In the genomic region with DNA sequence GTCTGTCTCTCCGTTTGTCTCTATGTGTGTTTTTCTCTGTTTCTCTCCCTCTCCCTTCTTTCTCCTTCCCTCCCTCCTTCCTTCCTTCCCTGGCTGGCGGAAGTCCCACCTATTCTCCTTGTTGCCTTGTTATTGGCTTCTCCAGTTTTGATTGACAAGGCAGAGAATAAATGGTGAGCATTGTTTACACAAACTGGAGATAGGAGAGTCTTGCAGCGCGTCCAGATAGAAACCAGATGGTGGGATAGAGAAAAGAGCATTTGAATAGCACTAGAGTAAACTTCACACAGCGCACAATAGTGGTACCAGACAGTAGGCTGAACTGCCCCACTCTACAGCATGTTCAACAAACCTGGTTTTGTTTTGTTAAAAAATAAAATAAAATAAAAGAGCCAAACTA, we compare ENCODE assay signal across 20 mouse cellular contexts. TPM values are rescaled to one million over a fixed set of nuclear protein-coding genes. Genes with fewer than 3 reads are reported as not detected.
DNase-seq lines count a peak whose midpoint lies in the region; ATAC-seq and TF ChIP-seq lines count a peak whose summit lies in the region.
"Had no signal": no experiment of that assay in that cellular context is flagged by ENCODE, and none has a peak within 500 bp of the region (broad histone marks: within the 10 kb centered on the region; RNA-seq: fewer than 3 reads in every experiment).

No protein-coding gene starts in this region.

- TF ChIP-seq CTCF in brain, embryonic 14.5 days (IDR thresholded peaks at IDR 0.05; ENCODE audit: borderline replicate concordance, extremely low read depth, insufficient read depth, insufficient read length), result no peak

- H3K4me1 ChIP-seq in hindbrain, embryonic 10.5 days (replicated peaks), result 0 out of 2 replicates have a peak, but pooled peaks cover 10% of the 10 kb centered on the region
- no peaks in the 10 kb centered on the region for H3K4me1 ChIP-seq in hindbrain, embryonic 14.5 days (replicated peaks; ENCODE audit: control insufficient read depth, insufficient read depth, low read length)
- H3K4me1 ChIP-seq in intestine, embryonic 15.5 days (replicated peaks), result peaks cover 11% of the 10 kb centered on the region; the same call in 1 of the 2 replicates
- H3K4me1 ChIP-seq: hindbrain, embryonic 12.5 days had no signal

- ATAC-seq in hindbrain, embryonic 14.5 days (ENCODE audit: low FRiP score), result no peak
- ATAC-seq in intestine, embryonic 15.5 days, result no peak
- no peak for ATAC-seq in inflammation-experienced regulatory T-cells, adult 6 months
- ATAC-seq: forebrain, embryonic 14.5 days had no signal

- H3K4me2 ChIP-seq in hindbrain, embryonic 14.5 days (replicated peaks), result no peak overlapping the region
- H3K4me2 ChIP-seq in intestine, embryonic 15.5 days (replicated peaks), result no peak overlapping the region
- H3K4me2 ChIP-seq: heart, embryonic 13.5 days; hindbrain, embryonic 12.5 days; limb, embryonic 15.5 days; neural tube, embryonic 13.5 days had no signal

- H3K9me3 ChIP-seq in hindbrain, embryonic 10.5 days, result no peaks in the 10 kb centered on the region
- H3K9me3 ChIP-seq in hindbrain, embryonic 14.5 days (ENCODE audit: control insufficient read depth, low read length), result no peaks in the 10 kb centered on the region
- no peaks in the 10 kb centered on the region for H3K9me3 ChIP-seq in intestine, embryonic 15.5 days
- H3K9me3 ChIP-seq: heart, embryonic 13.5 days; hindbrain, embryonic 12.5 days; limb, embryonic 15.5 days; neural tube, embryonic 13.5 days had no signal

- 0 out of 2 replicates have a peak overlapping the region, but pooled peaks have one; percentile 23 for H3K27ac ChIP-seq in hindbrain, embryonic 10.5 days
- H3K27ac ChIP-seq in hindbrain, embryonic 14.5 days, result no peak overlapping the region
- H3K27ac ChIP-seq in intestine, embryonic 15.5 days, result 0 out of 2 replicates have a peak overlapping the region, but pooled peaks have one; percentile 27
- H3K27ac ChIP-seq: heart, embryonic 13.5 days; hindbrain, embryonic 12.5 days; limb, embryonic 15.5 days; neural tube, embryonic 13.5 days; stomach, postnatal 0 days had no signal

- 71% methylated on average over 5 of the region's 5 CpGs for WGBS in hindbrain, embryonic 10.5 days
- WGBS in hindbrain, embryonic 14.5 days, result 77% methylated on average over 5 of the region's 5 CpGs
- 53% methylated on average over 5 of the region's 5 CpGs for WGBS in intestine, embryonic 15.5 days

- no peak overlapping the region for H3K4me3 ChIP-seq in hindbrain, embryonic 10.5 days
- no peak overlapping the region for H3K4me3 ChIP-seq in hindbrain, embryonic 14.5 days (replicated peaks; ENCODE audit: low read length)
- no peak overlapping the region for H3K4me3 ChIP-seq in intestine, embryonic 15.5 days (replicated peaks)
- H3K4me3 ChIP-seq: heart, embryonic 13.5 days; hindbrain, embryonic 12.5 days; limb, embryonic 15.5 days; neural tube, embryonic 13.5 days had no signal

- DNase-seq in hindbrain, embryonic 10.5 days (ENCODE audit: low spot score), result no peak
- DNase-seq in hindbrain, embryonic 14.5 days (ENCODE audit: low spot score), result no peak
- peak; percentile 44 for DNase-seq in brain, embryonic 14.5 days (ENCODE audit: low read depth)
- DNase-seq in lung, postnatal 36 days, result peak; percentile 65
- DNase-seq in gastrocnemius, postnatal 4 days (ENCODE audit: low spot score in 2 of 2), result no peak
- DNase-seq: adrenal gland, adult 8-10 months; cerebellum, adult 11-12 months; gastrocnemius, postnatal 25 days; kidney, adult 18-20 months; kidney, postnatal 36 days; right cerebral cortex, postnatal 14 days; thymus, postnatal 14 days had no signal

- no peak overlapping the region for H3K9ac ChIP-seq in hindbrain, embryonic 14.5 days
- H3K9ac ChIP-seq in intestine, embryonic 15.5 days, result no peak overlapping the region
- H3K9ac ChIP-seq: heart, embryonic 13.5 days; hindbrain, embryonic 12.5 days; limb, embryonic 15.5 days; neural tube, embryonic 13.5 days had no signal

- no peak for TF ChIP-seq POLR2A in brain, embryonic 14.5 days (IDR thresholded peaks at IDR 0.05; ENCODE audit: borderline replicate concordance, extremely low read depth, insufficient read depth, insufficient read length, poor library complexity, severe bottlenecking)

- no peaks in the 10 kb centered on the region for H3K36me3 ChIP-seq in hindbrain, embryonic 10.5 days
- H3K36me3 ChIP-seq in hindbrain, embryonic 14.5 days (replicated peaks; ENCODE audit: control insufficient read depth, insufficient read depth), result no peaks in the 10 kb centered on the region
- H3K36me3 ChIP-seq in intestine, embryonic 15.5 days, result no peaks in the 10 kb centered on the region
- H3K36me3 ChIP-seq: heart, embryonic 13.5 days; hindbrain, embryonic 12.5 days; limb, embryonic 15.5 days; neural tube, embryonic 13.5 days had no signal

- H3K27me3 ChIP-seq in hindbrain, embryonic 10.5 days (ENCODE audit: insufficient read depth, poor library complexity, severe bottlenecking), result no peaks in the 10 kb centered on the region
- H3K27me3 ChIP-seq in hindbrain, embryonic 14.5 days (ENCODE audit: control insufficient read depth, insufficient read depth, low read length), result no peaks in the 10 kb centered on the region
- H3K27me3 ChIP-seq in intestine, embryonic 15.5 days (replicated peaks), result no peaks in the 10 kb centered on the region
- H3K27me3 ChIP-seq: heart, embryonic 13.5 days; hindbrain, embryonic 12.5 days; limb, embryonic 15.5 days; neural tube, embryonic 13.5 days had no signal

RNA-seq across cellular contexts. Expression of gene Lima1, which starts 43.7 kb away (rescaled TPM):
- 29.5 and 33.4 TPM in 2 replicates for polyA plus RNA-seq in hindbrain, embryonic 10.5 days (2016; fragmentation: Nextera tagmentation; extraction: Ambion mirVana)
- 11.2 and 14.5 TPM in 2 replicates for polyA plus RNA-seq in hindbrain, embryonic 14.5 days (2014; fragmentation: Nextera tagmentation; extraction: Ambion mirVana)
- 21.1 and 22.2 TPM in 2 replicates for polyA plus RNA-seq in brain, embryonic 14.5 days (2012; rRNA removed)
- 86.5 and 96.4 TPM in 2 replicates for polyA plus RNA-seq in intestine, embryonic 15.5 days (2015; fragmentation: Nextera tagmentation; extraction: Ambion mirVana)
- 10 to 100 TPM; 63.5 to 68.6 TPM for total RNA-seq in gastrocnemius, postnatal 4 days (2021)
- 1 to 10 TPM; 2.2 to 2.9 (median 2.3) TPM for polyA plus RNA-seq in inflammation-experienced regulatory T-cells, adult 6 months (2017; shearing (Covaris generic))

RNA-seq across cellular contexts. Expression of gene Cers5, which starts 58.9 kb away (rescaled TPM):
- polyA plus RNA-seq in hindbrain, embryonic 10.5 days (2016; fragmentation: Nextera tagmentation; extraction: Ambion mirVana), result 59.1 and 61.3 TPM in 2 replicates
- 78.5 and 89.3 TPM in 2 replicates for polyA plus RNA-seq in hindbrain, embryonic 14.5 days (2014; fragmentation: Nextera tagmentation; extraction: Ambion mirVana)
- polyA plus RNA-seq in brain, embryonic 14.5 days (2012; rRNA removed), result 61.1 and 69.4 TPM in 2 replicates
- polyA plus RNA-seq in intestine, embryonic 15.5 days (2015; fragmentation: Nextera tagmentation; extraction: Ambion mirVana), result 48.1 and 49.5 TPM in 2 replicates
- 10 to 100 TPM; 24.3 to 27.5 TPM for total RNA-seq in gastrocnemius, postnatal 4 days (2021)
- polyA plus RNA-seq in inflammation-experienced regulatory T-cells, adult 6 months (2017; shearing (Covaris generic)), result 10 to 100 TPM; 49.5 to 66.7 (median 56.5) TPM

Comparison
In these comparisons a context has a peak if more than half of its experiments do, and no peak if none do; other contexts are left out.
1. DNase-seq: peak in brain, embryonic 14.5 days (single experiment) and lung, postnatal 36 days (single experiment); none in hindbrain, embryonic 10.5 days (single experiment), hindbrain, embryonic 14.5 days (single experiment) and gastrocnemius, postnatal 4 days (0 of 2).